ENCODE assay signal across 12 mouse cellular contexts in genomic region chr11:35970806-35971705, GRCm38 (mm10). TPM values are rescaled to one million over a fixed set of nuclear protein-coding genes. Genes with fewer than 3 reads are reported as not detected.
A peak's percentile ranks its signal among the peaks of the same experiment; 100 is the strongest.
DNase-seq lines count a peak whose midpoint lies in the region; ATAC-seq and TF ChIP-seq lines count a peak whose summit lies in the region.
"Had no signal": no experiment of that assay in that cellular context is flagged by ENCODE, and none has a peak within 500 bp of the region (broad histone marks: within the 10 kb centered on the region; RNA-seq: fewer than 3 reads in every experiment).

No protein-coding gene starts in this region.

- ATAC-seq in liver, postnatal 0 days = peak; percentile 88
- ATAC-seq in liver, embryonic 12.5 days = no peak
- ATAC-seq in lung, embryonic 15.5 days (ENCODE audit: borderline replicate concordance, extremely low read depth, low FRiP score, low TSS enrichment) = peak; percentile 66; the same call in 1 of the 2 replicates
- ATAC-seq in stomach, postnatal 0 days (ENCODE audit: low FRiP score, low TSS enrichment) = peak; percentile 91
- ATAC-seq in forebrain, embryonic 12.5 days (ENCODE audit: low FRiP score) = no peak

- WGBS in liver, postnatal 0 days (ENCODE audit: insufficient replicate concordance) = 73% methylated on average over 19 of the region's 19 CpGs
- WGBS in liver, embryonic 12.5 days (ENCODE audit: insufficient replicate concordance) = 65% methylated on average over 19 of the region's 19 CpGs
- 61% methylated on average over 19 of the region's 19 CpGs for WGBS in lung, embryonic 15.5 days
- 52% methylated on average over 19 of the region's 19 CpGs for WGBS in stomach, postnatal 0 days
- 93% methylated on average over 19 of the region's 19 CpGs for WGBS in forebrain, embryonic 12.5 days

- H3K27ac ChIP-seq in liver, postnatal 0 days (ENCODE audit: low read depth) = peak overlapping the region; percentile 60; the same call in 1 of the 2 replicates
- H3K27ac ChIP-seq in liver, embryonic 12.5 days = no peak overlapping the region
- H3K27ac ChIP-seq in lung, embryonic 15.5 days = peak overlapping the region; percentile 89
- peak overlapping the region; percentile 93 for H3K27ac ChIP-seq in stomach, postnatal 0 days (replicated peaks)
- H3K27ac ChIP-seq in forebrain, embryonic 12.5 days = no peak overlapping the region
- H3K27ac ChIP-seq: macrophage had no signal

- H3K4me1 ChIP-seq in liver, postnatal 0 days (ENCODE audit: insufficient read depth) = peaks cover 6% of the 10 kb centered on the region; the same call in 1 of the 2 replicates
- no peaks in the 10 kb centered on the region for H3K4me1 ChIP-seq in liver, embryonic 12.5 days
- H3K4me1 ChIP-seq in lung, embryonic 15.5 days = peaks cover 25% of the 10 kb centered on the region
- H3K4me1 ChIP-seq in stomach, postnatal 0 days (replicated peaks; ENCODE audit: control insufficient read depth, insufficient read depth) = no peaks in the 10 kb centered on the region
- peaks cover 25% of the 10 kb centered on the region for H3K4me1 ChIP-seq in forebrain, embryonic 12.5 days

- TF ChIP-seq CTCF in liver, postnatal 0 days (IDR thresholded peaks at IDR 0.05; ENCODE audit: low read depth) = no peak
- TF ChIP-seq CTCF in stomach, postnatal 0 days (IDR thresholded peaks at IDR 0.05; ENCODE audit: low read depth) = no peak

- no peak overlapping the region for H3K4me3 ChIP-seq in liver, postnatal 0 days (ENCODE audit: low read depth, low read length)
- no peak overlapping the region for H3K4me3 ChIP-seq in liver, embryonic 12.5 days
- H3K4me3 ChIP-seq in lung, embryonic 15.5 days = no peak overlapping the region
- no peak overlapping the region for H3K4me3 ChIP-seq in stomach, postnatal 0 days (ENCODE audit: low read depth, low read length)
- H3K4me3 ChIP-seq in forebrain, embryonic 12.5 days (replicated peaks) = no peak overlapping the region

- no peak overlapping the region for H3K9ac ChIP-seq in liver, postnatal 0 days (replicated peaks)
- H3K9ac ChIP-seq in liver, embryonic 12.5 days = no peak overlapping the region
- no peak overlapping the region for H3K9ac ChIP-seq in lung, embryonic 15.5 days
- H3K9ac ChIP-seq in stomach, postnatal 0 days (ENCODE audit: low read length) = no peak overlapping the region
- no peak overlapping the region for H3K9ac ChIP-seq in forebrain, embryonic 12.5 days

- no peak for TF ChIP-seq EP300 in liver, postnatal 0 days (IDR thresholded peaks at IDR 0.05; ENCODE audit: low read depth)
- peak; percentile 64 for TF ChIP-seq EP300 in stomach, postnatal 0 days (optimal IDR thresholded peaks at IDR 0.05)

- no peaks in the 10 kb centered on the region for H3K9me3 ChIP-seq in liver, postnatal 0 days (ENCODE audit: low read length)
- no peaks in the 10 kb centered on the region for H3K9me3 ChIP-seq in liver, embryonic 12.5 days (replicated peaks)
- no peaks in the 10 kb centered on the region for H3K9me3 ChIP-seq in lung, embryonic 15.5 days
- no peaks in the 10 kb centered on the region for H3K9me3 ChIP-seq in stomach, postnatal 0 days (ENCODE audit: control insufficient read depth, low read length)
- H3K9me3 ChIP-seq in forebrain, embryonic 12.5 days = no peaks in the 10 kb centered on the region

- no peak overlapping the region for H3K4me2 ChIP-seq in liver, postnatal 0 days (ENCODE audit: low read depth, low read length)
- H3K4me2 ChIP-seq in liver, embryonic 12.5 days = no peak overlapping the region
- peak overlapping the region; percentile 34; the same call in 1 of the 2 replicates for H3K4me2 ChIP-seq in lung, embryonic 15.5 days
- H3K4me2 ChIP-seq in stomach, postnatal 0 days (replicated peaks; ENCODE audit: low read depth) = peak overlapping the region; percentile 44
- no peak overlapping the region for H3K4me2 ChIP-seq in forebrain, embryonic 12.5 days

- H3K27me3 ChIP-seq in liver, postnatal 0 days (ENCODE audit: insufficient read depth, low read length) = no peaks in the 10 kb centered on the region
- peaks cover 19% of the 10 kb centered on the region; the same call in 1 of the 2 replicates for H3K27me3 ChIP-seq in liver, embryonic 12.5 days (replicated peaks)
- H3K27me3 ChIP-seq in lung, embryonic 15.5 days = no peaks in the 10 kb centered on the region
- H3K27me3 ChIP-seq in stomach, postnatal 0 days (ENCODE audit: control insufficient read depth, insufficient read depth, low read length) = no peaks in the 10 kb centered on the region
- no peaks in the 10 kb centered on the region for H3K27me3 ChIP-seq in forebrain, embryonic 12.5 days

- DNase-seq in adrenal gland, adult 2 months = peak; percentile 78
- no peak for DNase-seq in adrenal gland, postnatal 10 days
- peak; percentile 27 for DNase-seq in liver, postnatal 0 days
- DNase-seq in stomach, postnatal 0 days (ENCODE audit: low spot score) = peak; percentile 77
- DNase-seq in spleen, postnatal 10 days (ENCODE audit: low spot score in 2 of 2) = no peak
- DNase-seq: cerebellum, postnatal 25 days; heart, adult 18-20 months; kidney, postnatal 14 days had no signal

- no peaks in the 10 kb centered on the region for H3K36me3 ChIP-seq in liver, postnatal 0 days (replicated peaks; ENCODE audit: insufficient read depth, low read length)
- H3K36me3 ChIP-seq in liver, embryonic 12.5 days = no peaks in the 10 kb centered on the region
- H3K36me3 ChIP-seq in lung, embryonic 15.5 days = no peaks in the 10 kb centered on the region
- no peaks in the 10 kb centered on the region for H3K36me3 ChIP-seq in stomach, postnatal 0 days (ENCODE audit: control insufficient read depth, insufficient read depth, low read length)
- 0 out of 2 replicates have a peak, but pooled peaks cover 5% of the 10 kb centered on the region for H3K36me3 ChIP-seq in forebrain, embryonic 12.5 days (replicated peaks)

RNA-seq across cellular contexts. Expression of gene Wwc1, which starts 9.3 kb away (rescaled TPM):
- 10 to 100 TPM; 81.6 to 88.3 TPM for total RNA-seq in adrenal gland, adult 2 months (2021)
- polyA plus RNA-seq in adrenal gland, adult 2 months (2012; rRNA removed) = 27.1 and 35.2 TPM in 2 replicates
- total RNA-seq in adrenal gland, postnatal 10 days (2021) = 10 to 100 TPM; 34.1 to 35.0 TPM
- polyA plus RNA-seq in liver, postnatal 0 days (2015; fragmentation: Nextera tagmentation; extraction: Ambion mirVana) = 4.7 and 6.3 TPM in 2 replicates
- polyA plus RNA-seq in liver, embryonic 12.5 days (2016; fragmentation: Nextera tagmentation; extraction: Ambion mirVana) = 3.0 and 3.1 TPM in 2 replicates
- polyA plus RNA-seq in lung, embryonic 15.5 days (2015; fragmentation: Nextera tagmentation; extraction: Ambion mirVana) = 16.2 and 16.7 TPM in 2 replicates
- 7.8 and 9.0 TPM in 2 replicates for polyA plus RNA-seq in stomach, postnatal 0 days (2015; fragmentation: Nextera tagmentation; extraction: Ambion mirVana)
- polyA plus RNA-seq in forebrain, embryonic 12.5 days (2016; fragmentation: Nextera tagmentation; extraction: Ambion mirVana) = 6.7 and 10.3 TPM in 2 replicates

Comparison
In these comparisons a context has a peak if more than half of its experiments do, and no peak if none do; other contexts are left out.
1. DNase-seq: peak in adrenal gland, adult 2 months (single experiment), liver, postnatal 0 days (single experiment) and stomach, postnatal 0 days (single experiment); none in adrenal gland, postnatal 10 days (single experiment) and spleen, postnatal 10 days (0 of 2).
2. ATAC-seq: peak in liver, postnatal 0 days (single experiment), lung, embryonic 15.5 days (single experiment) and stomach, postnatal 0 days (single experiment); none in liver, embryonic 12.5 days (single experiment) and forebrain, embryonic 12.5 days (single experiment).
3. H3K27ac ChIP-seq: peak in liver, postnatal 0 days (single experiment), lung, embryonic 15.5 days (single experiment) and stomach, postnatal 0 days (single experiment); none in liver, embryonic 12.5 days (single experiment) and forebrain, embryonic 12.5 days (single experiment).
4. H3K4me2 ChIP-seq: peak in lung, embryonic 15.5 days (single experiment) and stomach, postnatal 0 days (single experiment); none in liver, postnatal 0 days (single experiment), liver, embryonic 12.5 days (single experiment) and forebrain, embryonic 12.5 days (single experiment).